Mouse (Mus musculus) midbrain, embryonic 14.5 days (tissue): ENCODE data around the gene Asf1b. TPM values are rescaled to one million over a fixed set of nuclear protein-coding genes. Genes with fewer than 3 reads are reported as not detected.
"Not testable (repeated sequence)": the region's sequence is repeated elsewhere in the genome, so short reads cannot be mapped to it uniquely, and the experiment has no call there.

Experiments used
- ATAC-seq: fragments of 200-750 bp; cut with Nextera tagmentation; 2 replicates; pipeline ENCODE4 v1.8.0; 2017; ENCODE audit warnings: moderate number of reproducible peaks, moderate library complexity; ENCODE audit not compliant: low FRiP score, low TSS enrichment
- DNase-seq: peaks from one replicate; pipeline ENCODE4 v3.0.0-alpha.2; 2015
- H3K27ac ChIP-seq: fragments of 300-500 bp; sonication (generic); replicated peaks from 2 replicates; pipeline ENCODE4 v1.5.1; 2014; ENCODE audit warnings: mild to moderate bottlenecking, low read depth, low read length, moderate library complexity
- H3K27me3 ChIP-seq: fragments of 300-500 bp; sonication (generic); 2 replicates; pipeline ENCODE4 v1.6.1; 2014; ENCODE audit warnings: low read length, control low read depth, mixed read lengths; ENCODE audit not compliant: control insufficient read depth, insufficient read depth
- H3K36me3 ChIP-seq: fragments of 300-500 bp; sonication (generic); 2 replicates; pipeline ENCODE4 v1.6.1; 2014; ENCODE audit warnings: low read length, control low read depth; ENCODE audit not compliant: control insufficient read depth, insufficient read depth
- H3K4me1 ChIP-seq: fragments of 300-500 bp; sonication (generic); 2 replicates; pipeline ENCODE4 v1.6.1; 2014; ENCODE audit warnings: mild to moderate bottlenecking, antibody characterized with exemption, low read length, control low read depth; ENCODE audit not compliant: control insufficient read depth, insufficient read depth
- H3K4me2 ChIP-seq: fragments of 300-500 bp; sonication (generic); 2 replicates; pipeline ENCODE4 v1.6.1; 2014; ENCODE audit warnings: mild to moderate bottlenecking, low read length, moderate library complexity
- H3K4me3 ChIP-seq: fragments of 300-500 bp; sonication (generic); replicated peaks from 2 replicates; pipeline ENCODE4 v1.5.1; 2014; ENCODE audit warnings: low read depth, low read length
- H3K9ac ChIP-seq: fragments of 300-500 bp; sonication (generic); replicated peaks from 2 replicates; pipeline ENCODE4 v1.6.1; 2014; ENCODE audit warnings: mild to moderate bottlenecking, low read length, moderate library complexity
- H3K9me3 ChIP-seq: fragments of 300-500 bp; sonication (generic); 2 replicates; pipeline ENCODE4 v1.6.1; 2016; ENCODE audit warnings: low read length, control low read depth, mixed read lengths; ENCODE audit not compliant: control insufficient read depth
- WGBS: fragments of 180-500 bp; shearing (Covaris S2); extraction: QIAGEN DNeasy Blood & Tissue Kit; methylation state at CpG from one replicate; pipeline ENCODE4 v1.1.7; 2014; 5-methylcytosine and 5-hydroxymethylcytosine counted together
- polyA plus RNA-seq: library from polyadenylated mRNA; unstranded; fragments of >200 nt; fragmentation: Nextera tagmentation; extraction: Ambion mirVana; gene quantifications from 2 replicates; pipeline ENCODE4 v1.2.1, GENCODE M21; 2014

Asf1b gene
- polyA plus RNA-seq, 1 experiment from 2014 or later, result 15.5 TPM

DNA sequence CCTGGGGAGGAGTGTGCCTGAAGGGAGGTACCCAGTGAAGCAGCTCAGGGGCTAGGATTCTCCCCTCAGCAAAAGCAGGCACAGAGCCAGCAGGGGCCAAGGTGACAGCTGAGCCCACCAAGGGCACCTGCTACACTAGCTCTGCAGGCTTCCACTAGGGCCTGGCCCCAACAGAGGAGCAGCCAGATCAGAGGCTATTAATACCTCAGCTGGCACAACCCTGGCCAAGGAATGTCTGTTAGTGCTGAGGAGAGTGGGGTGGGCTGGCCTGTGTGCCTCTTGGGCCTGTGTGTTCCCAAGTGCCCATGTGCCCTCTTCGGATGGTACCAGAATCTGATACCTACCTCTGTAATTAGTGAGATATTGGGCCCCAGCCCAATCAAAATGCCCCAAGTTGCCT, 24.9 kb downstream of the Asf1b start:
- no peak for DNase-seq

DNA sequence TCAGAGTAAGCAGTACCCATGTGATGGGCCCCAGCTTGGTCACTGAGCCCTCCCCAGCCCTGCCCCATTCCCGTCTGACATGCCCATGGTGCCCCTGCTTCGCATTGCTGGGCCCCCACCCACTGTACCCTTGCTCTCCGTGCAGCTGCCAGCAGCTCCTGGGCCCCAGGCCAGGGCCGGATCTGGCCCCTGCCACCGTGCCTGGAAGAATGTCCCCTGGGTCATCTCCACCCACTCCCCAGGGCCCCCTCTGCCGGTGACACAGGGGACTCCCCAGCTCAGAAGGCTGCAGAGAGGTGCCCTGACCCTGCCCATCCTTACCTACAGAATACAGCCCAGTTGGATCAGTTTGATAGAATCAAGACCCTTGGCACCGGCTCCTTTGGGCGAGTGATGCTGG, 25.5 kb downstream of the Asf1b start:
- WGBS, result 83% methylated on average over 8 of the region's 8 CpGs
- no peak for DNase-seq
- peaks cover 7% of the 10 kb centered on the region for H3K4me1 ChIP-seq
- H3K9ac ChIP-seq, result no peak overlapping the region
- H3K4me2 ChIP-seq, result no peak overlapping the region
- no peaks in the 10 kb centered on the region for H3K9me3 ChIP-seq
- no peak for ATAC-seq
- H3K27ac ChIP-seq, result no peak overlapping the region
- no peak overlapping the region for H3K4me3 ChIP-seq
- H3K36me3 ChIP-seq, result peaks cover 60% of the 10 kb centered on the region
- H3K27me3 ChIP-seq, result no peaks in the 10 kb centered on the region

More for the DNA sequence above, 24.9 kb downstream of the Asf1b start:
- Histone ChIP-seq H3K27me3 (no peaks in the 10 kb centered on the region), H3K4me1 (peaks cover 7% of the 10 kb centered on the region), H3K9me3 (no peaks in the 10 kb centered on the region), H3K4me2 (no peak overlapping the region), H3K27ac (no peak overlapping the region), H3K4me3 (no peak overlapping the region), H3K9ac (no peak overlapping the region), H3K36me3 (peaks cover 55% of the 10 kb centered on the region)
- ATAC-seq, result no peak
- WGBS, result 83% methylated on average over 1 of the region's 1 CpGs

DNA sequence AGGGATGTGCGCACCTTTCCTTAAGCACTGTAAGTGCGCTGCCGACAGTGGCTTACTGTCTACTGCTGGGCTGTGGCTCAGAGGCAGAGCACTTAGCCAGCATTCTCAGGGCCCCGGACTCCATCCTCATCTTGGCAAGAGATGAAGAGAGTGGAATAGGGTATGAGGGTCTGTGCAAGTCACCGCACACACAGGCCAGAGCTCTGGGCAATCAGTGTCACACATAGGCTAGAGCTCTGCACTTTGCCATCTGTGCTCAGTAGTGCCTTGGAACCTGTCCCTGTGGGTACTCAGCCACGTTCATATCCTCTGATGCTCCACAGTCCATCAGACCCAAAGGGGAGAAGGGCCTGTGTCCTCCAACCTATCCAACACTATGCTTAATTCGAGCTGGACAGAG, 26.2 kb downstream of the Asf1b start:
- Histone ChIP-seq H3K4me2 (no peak overlapping the region), H3K27ac (no peak overlapping the region), H3K9ac (no peak overlapping the region), H3K36me3 (peaks cover 67% of the 10 kb centered on the region), H3K9me3 (no peaks in the 10 kb centered on the region), H3K4me3 (no peak overlapping the region), H3K4me1 (peaks cover 7% of the 10 kb centered on the region), H3K27me3 (no peaks in the 10 kb centered on the region)
- DNase-seq, result no peak
- WGBS, result 95% methylated on average over 7 of the region's 7 CpGs
- no peak for ATAC-seq

DNA sequence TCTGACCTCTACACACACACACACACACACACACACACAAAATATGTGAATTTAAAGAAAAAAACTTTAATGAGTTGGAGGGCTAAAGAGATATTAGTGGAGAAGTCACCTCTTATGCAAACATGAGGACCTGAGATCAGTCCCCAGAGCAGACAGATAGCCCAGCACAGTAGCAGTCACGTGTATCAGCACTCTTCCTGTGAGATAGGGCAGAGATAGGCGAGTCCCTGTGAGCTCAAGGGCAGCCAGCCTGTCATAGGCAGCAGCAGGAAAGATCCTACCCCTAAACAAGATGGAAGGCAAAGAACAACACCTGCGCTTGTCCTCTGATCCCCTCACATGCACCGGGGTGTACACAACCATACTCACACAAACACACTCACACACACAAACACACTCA, 27.1 kb downstream of the Asf1b start:
- Histone ChIP-seq H3K9me3 (no peaks in the 10 kb centered on the region), H3K36me3 (peaks cover 76% of the 10 kb centered on the region), H3K4me2 (no peak overlapping the region), H3K4me3 (no peak overlapping the region), H3K9ac (no peak overlapping the region), H3K27me3 (no peaks in the 10 kb centered on the region), H3K27ac (no peak overlapping the region), H3K4me1 (peaks cover 3% of the 10 kb centered on the region)
- 97% methylated on average over 4 of the region's 4 CpGs for WGBS
- no peak for DNase-seq
- no peak for ATAC-seq

DNA sequence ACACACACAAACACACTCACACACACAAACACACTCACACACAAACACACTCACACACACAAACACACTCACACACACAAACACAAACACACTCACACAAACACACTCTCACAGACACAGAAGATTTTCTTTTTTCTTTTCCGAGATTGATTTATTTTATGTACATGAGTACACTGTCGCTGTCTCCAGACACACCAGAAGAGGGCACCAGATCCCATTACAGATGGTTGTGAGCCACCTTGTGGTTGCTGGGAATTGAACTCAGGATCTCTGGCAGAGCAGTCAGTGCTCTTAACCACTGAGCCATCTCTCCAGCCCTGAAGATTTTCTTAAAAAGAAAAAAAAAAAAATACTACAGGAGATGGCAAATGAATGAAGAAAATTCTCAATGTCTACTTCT, 27.9 kb downstream of the Asf1b start:
- not testable (repeated sequence) for H3K9me3 ChIP-seq, H3K4me3 ChIP-seq, H3K4me2 ChIP-seq, H3K9ac ChIP-seq, H3K4me1 ChIP-seq, ATAC-seq, H3K27me3 ChIP-seq, H3K27ac ChIP-seq, DNase-seq
- 99% methylated on average over 2 of the region's 2 CpGs for WGBS
- H3K36me3 ChIP-seq, result peaks cover 80% of the 10 kb centered on the region

DNA sequence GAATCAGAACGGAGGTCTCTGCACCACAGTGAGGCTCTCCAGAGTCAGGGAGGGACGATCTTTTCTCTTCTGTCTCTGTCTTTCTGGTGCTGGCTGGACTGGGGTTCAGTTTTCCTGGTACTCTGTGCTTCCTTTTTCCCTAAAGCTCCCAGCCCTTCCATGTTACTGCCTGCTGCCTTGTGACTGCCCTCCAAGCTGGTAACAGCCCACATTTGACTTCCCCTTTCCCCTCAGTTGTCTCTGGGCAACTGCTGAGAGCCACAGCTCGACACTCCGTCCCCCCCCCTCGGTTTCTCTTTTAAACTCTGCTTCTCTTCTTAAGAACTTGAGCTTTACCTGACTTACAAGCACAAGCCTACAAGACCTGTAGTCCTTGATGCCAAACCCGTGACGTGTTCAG, 33.9 kb downstream of the Asf1b start:
- Histone ChIP-seq H3K4me1 (no peaks in the 10 kb centered on the region), H3K27me3 (no peaks in the 10 kb centered on the region), H3K9me3 (no peaks in the 10 kb centered on the region), H3K4me3 (no peak overlapping the region), H3K4me2 (no peak overlapping the region), H3K36me3 (peaks cover 90% of the 10 kb centered on the region), H3K27ac (no peak overlapping the region), H3K9ac (no peak overlapping the region)
- no peak for DNase-seq
- ATAC-seq, result no peak
- WGBS, result 89% methylated on average over 7 of the region's 7 CpGs

DNA sequence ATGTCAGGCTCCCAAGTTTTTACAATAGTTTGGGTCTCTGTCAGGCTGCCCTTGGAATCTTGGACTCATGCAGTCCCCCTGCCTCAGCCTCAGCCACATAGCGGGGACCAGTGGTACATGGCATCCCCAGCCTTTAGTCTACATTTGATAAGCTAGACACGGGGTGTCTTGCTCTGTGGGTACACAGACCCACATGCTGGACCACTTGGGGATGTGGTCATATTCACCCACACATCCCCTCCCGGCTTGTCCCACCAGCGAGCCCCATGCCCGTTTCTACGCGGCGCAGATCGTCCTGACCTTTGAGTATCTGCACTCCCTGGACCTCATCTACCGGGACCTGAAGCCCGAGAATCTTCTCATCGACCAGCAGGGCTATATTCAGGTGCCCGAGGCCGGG, 34.9 kb downstream of the Asf1b start:
- H3K27me3 ChIP-seq, result no peaks in the 10 kb centered on the region
- no peak overlapping the region for H3K4me3 ChIP-seq
- H3K4me2 ChIP-seq, result no peak overlapping the region
- WGBS, result 96% methylated on average over 14 of the region's 14 CpGs
- DNase-seq (no peak), ATAC-seq (no peak)
- H3K4me1 ChIP-seq, result no peaks in the 10 kb centered on the region
- peaks cover 90% of the 10 kb centered on the region for H3K36me3 ChIP-seq
- H3K9ac ChIP-seq, result no peak overlapping the region
- no peak overlapping the region for H3K27ac ChIP-seq
- H3K9me3 ChIP-seq, result no peaks in the 10 kb centered on the region

DNA sequence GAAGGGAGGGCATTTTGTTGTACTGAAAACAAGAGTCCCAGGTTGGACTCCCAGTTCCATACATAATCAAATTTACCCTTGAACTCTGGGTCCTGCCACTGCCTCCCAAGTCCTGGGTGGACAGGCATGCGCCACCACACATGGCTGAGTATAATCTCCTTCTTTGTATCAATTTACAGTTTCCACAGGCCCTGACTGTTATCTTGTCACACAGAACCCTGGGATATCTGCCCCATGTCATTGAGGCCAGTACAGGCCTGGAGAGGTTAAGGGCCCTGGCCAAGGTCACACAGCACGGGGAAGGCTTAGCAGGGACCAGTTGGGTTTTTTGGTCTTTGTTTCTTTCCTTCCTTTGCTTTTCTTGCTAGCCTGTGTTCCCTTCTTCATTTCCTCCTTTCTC, 37.2 kb downstream of the Asf1b start:
- H3K9ac ChIP-seq, result no peak overlapping the region
- ATAC-seq, result no peak
- H3K9me3 ChIP-seq, result no peaks in the 10 kb centered on the region
- WGBS, result 90% methylated on average over 2 of the region's 2 CpGs
- H3K27me3 ChIP-seq, result no peaks in the 10 kb centered on the region
- no peak overlapping the region for H3K4me2 ChIP-seq
- no peaks in the 10 kb centered on the region for H3K4me1 ChIP-seq
- no peak overlapping the region for H3K27ac ChIP-seq
- no peak for DNase-seq
- peaks cover 70% of the 10 kb centered on the region for H3K36me3 ChIP-seq
- H3K4me3 ChIP-seq, result no peak overlapping the region

DNA sequence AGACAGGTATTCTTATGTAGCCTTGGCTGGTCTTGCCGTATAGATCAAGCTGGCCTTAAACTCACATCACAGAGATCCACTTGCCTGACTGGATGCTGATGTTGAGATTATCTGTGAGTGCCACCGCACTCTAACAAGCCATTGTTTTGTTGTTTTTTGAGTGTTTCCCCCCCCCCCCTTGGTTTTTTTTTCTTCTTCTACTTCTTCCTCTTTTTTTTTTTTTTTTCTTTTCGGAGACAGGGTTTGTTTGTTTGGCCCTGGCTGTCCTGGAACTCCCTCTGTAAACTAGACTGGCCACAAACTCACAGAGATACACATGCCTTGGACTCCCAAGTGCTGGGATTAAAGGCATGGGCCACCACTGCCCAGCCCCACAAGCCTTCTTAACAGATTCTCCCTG, 38.7 kb downstream of the Asf1b start:
- DNase-seq, result no peak
- Histone ChIP-seq H3K27ac (no peak overlapping the region), H3K4me1 (peaks cover 4% of the 10 kb centered on the region), H3K9ac (no peak overlapping the region), H3K36me3 (peaks cover 54% of the 10 kb centered on the region), H3K27me3 (no peaks in the 10 kb centered on the region), H3K9me3 (no peaks in the 10 kb centered on the region), H3K4me2 (no peak overlapping the region), H3K4me3 (no peak overlapping the region)
- 93% methylated on average over 3 of the region's 3 CpGs for WGBS
- ATAC-seq, result no peak
